Mouse (Mus musculus) ES-Bruce4 (cell line): ENCODE results near the gene Gzmn.

Experiments used
- CTCF ChIP-seq: IDR thresholded peaks from one replicate; pipeline ENCODE4 v1.8.1; 2011; ENCODE audit warnings: low read depth, low read length
- EP300 ChIP-seq: IDR thresholded peaks from 2 replicates; pipeline ENCODE4 v1.6.1; 2011; ENCODE audit warnings: low read depth, low read length; ENCODE audit not compliant: insufficient read depth
- POLR2A ChIP-seq: IDR thresholded peaks from one replicate; pipeline ENCODE4 v1.8.1; 2011; ENCODE audit warnings: low read length; ENCODE audit not compliant: insufficient read depth

DNA sequence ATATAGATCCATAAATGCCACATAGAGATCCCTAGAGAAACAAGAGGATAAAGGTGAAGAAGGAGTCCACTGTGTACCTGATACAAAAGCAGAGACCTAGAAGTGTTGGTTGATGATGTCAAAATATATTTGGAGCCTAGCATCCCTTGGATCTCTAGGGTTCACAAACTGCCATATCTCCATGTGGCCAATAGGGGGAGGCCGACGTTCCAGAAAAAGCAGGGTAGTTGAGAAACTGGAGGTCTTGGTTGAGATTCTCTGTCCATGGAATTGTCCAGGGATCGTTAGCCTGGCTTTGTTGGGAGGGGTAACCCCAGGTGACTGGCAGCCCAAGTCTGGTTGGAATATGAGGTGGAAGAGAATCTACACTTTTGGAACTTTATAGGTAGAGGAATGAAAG, 46.1 kb downstream of the Gzmn start:
- TF ChIP-seq POLR2A: no peak
- TF ChIP-seq CTCF: peak; percentile 7
- TF ChIP-seq EP300: no peak
